Mouse (Mus musculus) large intestine, adult 2 months (tissue): ENCODE measurements around the gene Zfand3. TPM values are rescaled to one million over a fixed set of nuclear protein-coding genes. Genes with fewer than 3 reads are reported as not detected.

Experiments
- DNase-seq: peaks from one replicate; pipeline ENCODE4 v3.0.0-alpha.2; 2012; ENCODE audit warnings: low read depth, low spot score
- WGBS: fragments of 180-500 bp; shearing (Covaris S2); methylation state at CpG from one replicate; pipeline ENCODE4 v1.1.7; 2018; 5-methylcytosine and 5-hydroxymethylcytosine counted together
- polyA plus RNA-seq: library from polyadenylated mRNA; depleted of rRNA; stranded (reverse); fragments of >200 nt; gene quantifications from 2 replicates; pipeline ENCODE4 v1.2.3, GENCODE M21; 2012

The Zfand3 gene
- polyA plus RNA-seq, 1 experiment = 59.3 TPM

DNA sequence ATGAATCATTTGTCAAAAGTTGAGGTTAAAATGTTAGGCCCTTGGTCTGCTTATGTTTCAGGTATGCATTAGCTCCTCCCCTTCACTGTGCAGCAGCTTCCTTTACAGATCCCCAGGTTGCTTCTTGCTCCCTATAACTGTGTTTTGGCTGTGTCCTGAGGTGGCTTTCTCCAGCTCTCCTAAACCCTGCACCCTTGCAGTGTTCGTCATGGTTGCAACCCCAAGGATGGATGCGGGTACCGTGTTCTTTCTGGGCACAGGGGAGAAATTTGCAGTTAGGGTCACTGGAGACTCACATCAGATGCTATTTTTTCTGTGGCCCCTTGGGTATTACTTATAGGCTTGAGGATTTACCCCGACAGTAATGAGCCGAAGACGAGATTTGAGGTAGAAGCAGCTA is 175.7 kb downstream of the Zfand3 start:
- WGBS = 89% methylated on average over 6 of the region's 6 CpGs
- no peak for DNase-seq

DNA sequence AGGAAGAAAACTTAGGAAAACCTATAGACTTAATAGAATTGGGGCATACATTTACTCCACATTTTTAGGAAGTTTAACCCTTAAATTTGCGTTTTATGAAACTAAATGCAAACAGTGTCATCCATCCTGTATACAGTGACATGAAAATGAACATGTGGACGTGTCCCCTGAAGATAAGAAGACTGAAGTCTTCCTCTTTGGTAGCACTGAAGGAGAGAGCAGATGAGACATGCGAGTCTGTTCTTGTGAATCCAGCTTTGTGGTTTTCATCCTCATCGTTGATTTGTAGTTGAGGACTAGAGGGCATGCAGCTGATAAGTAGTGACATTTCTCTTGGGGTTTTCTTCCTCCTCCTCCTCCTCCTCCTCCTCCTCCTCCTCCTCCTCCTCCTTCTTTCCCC is 177.0 kb downstream of the Zfand3 start:
- WGBS = 86% methylated on average over 4 of the region's 4 CpGs
- no peak for DNase-seq

DNA sequence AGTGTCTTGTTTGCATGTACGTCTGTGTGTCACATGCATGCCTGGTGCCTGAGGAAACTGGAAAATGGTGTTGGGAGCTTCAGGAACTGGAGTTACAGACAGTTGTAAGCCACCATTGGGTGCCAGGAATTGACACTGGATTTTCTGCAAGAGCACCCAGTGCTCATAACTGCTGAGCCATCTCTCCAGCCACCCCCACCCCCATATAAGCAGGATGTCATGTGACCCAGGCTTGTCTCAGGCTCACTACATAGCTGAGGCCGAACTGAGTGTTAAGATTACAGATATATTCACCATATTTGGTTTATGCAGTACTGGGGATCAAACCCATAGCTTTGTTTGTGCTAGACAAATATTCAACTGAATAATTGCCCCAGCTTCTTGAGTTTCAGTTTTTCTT is 177.5 kb downstream of the Zfand3 start:
- DNase-seq = no peak
- 64% methylated on average over 2 of the region's 2 CpGs for WGBS

DNA sequence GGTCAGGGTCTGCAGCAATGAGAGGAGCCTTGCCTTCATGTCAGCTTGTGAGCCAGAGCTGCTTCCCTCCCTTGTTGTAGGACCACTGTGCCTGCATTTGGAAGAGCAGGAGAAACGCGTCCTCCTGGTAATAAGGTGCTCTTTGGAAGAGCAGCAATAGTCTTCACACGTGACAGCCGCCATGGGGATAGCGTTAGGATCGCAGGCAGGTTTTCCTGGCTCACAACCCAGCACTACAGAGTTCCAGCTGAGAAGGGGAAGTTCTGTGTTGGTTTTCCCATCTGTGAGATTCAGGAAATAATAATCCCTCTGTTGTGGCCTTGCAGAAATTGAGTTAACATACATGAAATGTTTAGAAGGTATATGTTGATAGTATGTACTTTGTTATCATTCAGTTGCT is 179.0 kb downstream of the Zfand3 start:
- WGBS = 91% methylated on average over 6 of the region's 6 CpGs
- no peak for DNase-seq

DNA sequence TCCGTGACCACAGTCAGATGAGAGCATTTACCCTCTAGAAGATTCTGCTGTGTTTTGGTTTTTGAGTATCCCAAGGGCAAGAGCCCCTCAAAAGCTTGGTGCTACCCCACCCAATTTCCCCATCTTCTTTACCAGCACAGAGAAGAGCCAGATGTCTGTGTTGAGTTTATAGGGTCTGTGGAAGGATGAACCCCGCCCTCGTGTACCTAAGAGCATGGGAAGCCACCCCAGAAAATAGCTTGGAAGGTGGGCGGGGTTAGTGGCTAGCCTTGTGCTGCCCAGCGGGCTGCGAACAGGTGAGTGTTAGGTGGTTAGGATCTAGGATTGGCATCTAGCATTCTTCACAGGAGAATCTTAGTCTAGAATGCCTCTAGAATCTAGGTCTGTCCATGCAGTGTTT is 182.6 kb downstream of the Zfand3 start:
- DNase-seq = no peak
- 78% methylated on average over 6 of the region's 6 CpGs for WGBS

DNA sequence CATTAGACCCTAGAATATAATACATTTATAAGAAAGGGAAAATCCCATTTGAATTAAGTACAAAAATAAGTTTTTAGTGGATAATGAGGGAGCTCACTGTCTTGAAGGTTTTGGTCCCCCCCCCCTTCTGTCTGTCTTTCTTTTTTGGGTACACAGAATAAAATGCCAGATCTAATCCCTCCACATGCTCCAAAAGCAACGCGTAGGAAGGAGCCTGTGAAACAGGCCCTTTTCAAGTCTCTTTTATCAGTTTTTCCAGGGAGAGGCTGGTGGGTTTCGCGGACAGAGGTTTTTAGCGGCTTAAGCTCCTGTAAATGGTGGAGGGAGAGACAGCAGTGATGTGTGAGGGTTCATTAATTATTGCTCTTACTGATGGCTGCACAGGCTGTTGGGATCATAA is 183.0 kb downstream of the Zfand3 start:
- DNase-seq = no peak
- WGBS = 81% methylated on average over 5 of the region's 5 CpGs

DNA sequence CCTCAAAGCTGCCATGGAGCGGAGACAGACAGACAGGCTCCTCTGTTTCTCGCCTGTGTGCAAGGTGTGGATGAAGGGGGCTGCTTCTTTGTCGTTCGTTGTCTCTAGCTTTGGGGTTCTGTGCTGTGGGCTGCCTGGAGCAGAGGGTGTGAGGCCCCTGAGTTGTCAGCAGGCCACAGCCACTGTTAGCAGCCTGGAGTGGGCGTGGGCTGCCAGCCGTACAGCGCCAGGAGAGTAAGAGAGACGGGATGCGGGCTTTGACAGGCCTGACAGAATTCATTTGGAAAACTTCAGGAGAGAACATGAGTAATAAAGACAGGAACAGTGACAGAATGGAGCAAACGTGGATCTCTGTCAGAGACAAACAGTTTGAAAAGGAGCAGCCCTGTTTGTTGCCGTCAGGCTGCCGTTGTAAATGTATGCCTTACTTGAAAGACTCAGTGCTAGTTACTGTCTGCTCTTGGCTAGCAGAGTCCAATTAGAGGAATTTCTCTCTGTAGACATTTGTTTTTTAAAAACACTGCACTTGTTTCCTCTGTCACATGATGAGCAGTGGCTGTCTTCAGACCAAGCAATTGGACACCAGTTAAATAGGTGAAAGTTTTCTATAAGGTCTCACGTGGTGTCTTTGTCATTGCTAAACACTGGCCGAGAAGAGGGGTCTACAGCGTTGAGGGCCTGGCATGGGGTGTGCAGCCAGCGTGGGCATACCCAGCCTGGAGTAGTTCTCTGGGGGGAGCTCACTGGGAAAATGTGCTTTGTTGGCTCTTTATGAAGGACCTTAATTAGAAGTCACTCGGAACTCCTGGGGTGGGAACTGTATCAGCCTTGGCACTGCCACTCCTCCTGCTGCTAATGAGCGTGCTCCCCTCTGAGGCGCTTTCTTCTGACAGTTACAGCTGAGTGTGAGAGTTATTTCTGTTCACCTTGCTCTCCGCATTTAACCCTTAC is 183.8 kb downstream of the Zfand3 start:
- WGBS = 61% methylated on average over 20 of the region's 20 CpGs
- DNase-seq = no peak

DNA sequence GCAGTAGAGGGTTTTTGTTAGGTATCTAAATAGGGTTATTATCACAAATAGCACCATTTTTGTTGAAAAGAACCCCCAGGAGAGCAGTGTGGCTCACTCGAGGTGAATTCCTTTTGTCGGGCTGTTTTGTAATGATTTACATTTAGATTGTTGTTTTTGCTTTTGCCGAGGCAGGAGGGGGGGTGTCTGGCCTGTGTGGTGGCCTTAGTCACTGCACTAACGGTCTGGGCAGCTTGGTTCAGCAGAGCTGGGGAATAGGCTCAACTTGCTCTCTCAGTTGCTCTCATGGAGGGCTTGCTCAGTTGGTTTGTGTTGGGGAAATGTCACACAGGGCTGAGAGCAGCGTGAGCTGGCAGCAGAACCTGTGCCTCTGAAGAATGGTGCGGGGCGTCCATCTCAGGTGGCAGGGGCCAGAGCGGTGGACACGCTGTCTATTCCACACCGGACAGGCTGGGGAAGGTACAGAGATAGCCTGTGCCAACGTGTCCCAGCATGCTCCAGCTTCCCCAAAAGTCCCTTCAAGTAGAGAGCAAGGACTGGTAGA is 186.6 kb downstream of the Zfand3 start:
- 84% methylated on average over 11 of the region's 11 CpGs for WGBS
- DNase-seq = no peak

DNA sequence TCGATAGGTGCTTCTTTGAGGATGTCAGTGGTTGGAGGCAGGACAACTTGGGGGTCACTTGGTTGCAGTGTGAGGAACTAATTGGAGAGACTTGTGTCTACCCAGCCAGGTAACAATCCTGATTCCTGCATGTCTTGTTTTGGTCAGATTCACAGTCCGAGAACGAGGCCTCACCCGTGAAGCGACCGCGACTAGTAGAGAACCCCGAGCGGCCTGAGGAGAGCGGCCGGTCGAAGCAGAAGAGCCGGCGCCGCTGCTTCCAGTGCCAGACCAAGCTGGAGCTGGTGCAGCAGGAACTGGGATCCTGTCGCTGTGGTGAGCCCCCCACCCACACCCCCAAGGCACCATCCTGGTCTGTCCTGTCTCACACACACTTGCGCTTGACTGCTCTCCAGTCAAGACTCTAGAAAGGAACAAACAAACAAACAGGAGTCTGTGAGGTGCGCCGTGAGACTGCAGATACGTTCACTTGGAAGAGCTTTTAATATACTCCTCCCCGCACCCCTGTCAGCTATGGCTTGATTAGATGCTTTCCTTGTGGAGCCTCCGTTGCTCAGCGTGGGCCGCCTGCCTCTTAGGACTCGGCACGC is 188.0 kb downstream of the Zfand3 start:
- DNase-seq = no peak
- 91% methylated on average over 26 of the region's 26 CpGs for WGBS

DNA sequence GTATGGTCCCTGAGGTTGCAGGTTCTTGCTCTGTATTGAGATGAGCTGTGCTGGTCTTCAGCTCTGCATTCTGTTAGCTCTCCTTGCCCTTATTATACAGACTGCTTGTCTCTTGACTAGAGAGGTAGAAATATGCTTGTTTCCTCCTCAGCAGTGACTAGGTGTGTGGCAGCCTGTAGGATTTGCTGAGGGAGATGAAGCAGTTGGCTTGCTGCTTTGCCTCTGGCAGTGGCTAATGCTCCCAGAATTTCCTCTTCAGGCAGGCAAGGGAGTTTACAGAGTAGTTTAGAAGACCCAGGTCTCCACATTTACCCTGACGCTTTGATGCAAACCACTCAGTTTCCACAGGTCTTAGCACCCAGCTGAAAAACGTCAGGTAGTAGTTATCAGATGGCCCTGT is 189.1 kb downstream of the Zfand3 start:
- 81% methylated on average over 2 of the region's 2 CpGs for WGBS
- DNase-seq = no peak

DNA sequence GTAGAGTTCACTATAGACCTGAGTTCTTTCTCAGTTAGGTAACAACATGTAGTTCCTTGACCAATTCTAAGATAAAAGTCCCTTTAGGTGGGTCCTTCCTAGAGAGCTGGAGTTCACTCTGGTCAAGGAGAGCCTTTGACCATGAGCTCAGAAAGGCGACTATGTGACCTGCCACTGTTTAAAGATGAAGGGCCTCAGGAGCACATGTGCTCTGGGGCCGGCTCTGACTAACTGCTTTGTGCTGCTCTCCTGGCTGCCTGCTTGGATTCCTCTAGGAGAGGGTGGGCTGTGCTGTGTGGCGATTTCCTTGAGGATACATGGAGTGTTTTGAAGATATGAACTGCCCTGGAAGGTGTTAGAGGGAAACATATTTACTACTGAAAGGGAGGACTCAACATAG is 189.6 kb downstream of the Zfand3 start:
- WGBS = 72% methylated on average over 3 of the region's 3 CpGs
- DNase-seq = no peak

DNA sequence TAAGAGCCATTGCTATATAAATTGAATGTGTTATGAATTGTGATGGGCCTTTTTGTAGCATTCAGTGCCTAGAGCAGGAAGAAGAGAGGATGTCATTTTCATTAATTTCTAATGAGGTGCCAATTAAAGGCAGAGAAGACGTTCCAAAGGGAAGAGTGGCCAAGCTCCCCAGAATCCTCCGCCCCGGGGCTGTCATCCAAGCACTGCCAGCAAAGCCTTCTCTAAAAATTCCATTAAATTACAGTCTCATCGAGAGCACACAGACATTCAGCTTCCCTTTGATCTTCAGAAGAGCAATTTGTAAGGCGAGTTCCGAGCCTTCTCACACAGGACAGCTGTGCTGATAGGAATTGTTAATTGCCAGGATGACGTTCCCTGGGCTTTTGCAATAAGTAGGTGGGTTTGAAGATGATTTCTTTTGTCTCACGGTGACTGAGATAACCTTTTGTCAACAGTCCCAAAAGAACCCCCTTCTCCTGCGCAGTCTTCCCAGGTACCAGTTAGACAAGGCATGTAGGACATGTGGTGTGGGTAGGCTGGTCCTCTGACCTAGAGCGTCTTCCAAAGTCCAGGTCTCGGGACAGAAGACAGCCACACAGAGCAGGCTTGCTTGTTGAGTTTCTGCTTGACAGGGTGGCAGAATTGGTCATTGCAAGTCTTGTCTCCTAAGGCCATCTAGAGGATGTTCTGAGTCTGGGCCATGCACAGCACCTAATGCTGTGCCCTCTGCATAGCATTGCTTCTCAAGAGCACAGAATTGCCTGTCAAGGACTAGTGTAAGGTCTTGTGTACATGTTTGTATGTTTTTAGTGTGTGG is 190.3 kb downstream of the Zfand3 start:
- 73% methylated on average over 11 of the region's 11 CpGs for WGBS
- DNase-seq = no peak

DNA sequence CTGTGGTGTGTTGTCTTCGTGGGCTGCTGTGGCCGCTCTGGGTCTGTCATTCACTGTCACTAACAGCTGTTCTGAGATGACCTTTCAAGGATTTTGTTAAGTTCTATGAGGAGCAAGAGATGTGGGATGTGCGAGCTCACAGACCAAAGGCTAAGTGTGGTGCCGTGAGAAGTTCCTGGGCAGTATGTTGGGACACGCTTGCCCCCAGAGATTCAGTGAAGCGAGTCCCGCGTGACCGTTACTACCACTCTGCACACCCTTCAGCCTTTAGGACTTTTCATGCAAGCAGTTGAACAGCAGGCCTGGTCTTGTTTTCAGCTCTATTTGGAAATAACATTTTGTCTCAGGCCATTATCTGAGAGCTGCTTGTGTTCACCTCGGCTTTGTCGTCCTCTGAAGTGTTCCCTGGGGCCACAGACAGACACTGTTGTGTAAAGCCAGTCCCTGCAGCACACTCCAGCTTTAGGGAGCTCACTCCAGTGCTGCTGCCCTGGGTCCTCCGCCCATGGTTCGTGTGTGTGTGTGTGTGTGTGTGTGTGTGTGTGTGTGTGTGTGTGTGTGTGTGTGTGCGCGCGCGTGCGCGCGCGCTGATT is 191.2 kb downstream of the Zfand3 start:
- 88% methylated on average over 18 of the region's 21 CpGs for WGBS
- DNase-seq = no peak

DNA sequence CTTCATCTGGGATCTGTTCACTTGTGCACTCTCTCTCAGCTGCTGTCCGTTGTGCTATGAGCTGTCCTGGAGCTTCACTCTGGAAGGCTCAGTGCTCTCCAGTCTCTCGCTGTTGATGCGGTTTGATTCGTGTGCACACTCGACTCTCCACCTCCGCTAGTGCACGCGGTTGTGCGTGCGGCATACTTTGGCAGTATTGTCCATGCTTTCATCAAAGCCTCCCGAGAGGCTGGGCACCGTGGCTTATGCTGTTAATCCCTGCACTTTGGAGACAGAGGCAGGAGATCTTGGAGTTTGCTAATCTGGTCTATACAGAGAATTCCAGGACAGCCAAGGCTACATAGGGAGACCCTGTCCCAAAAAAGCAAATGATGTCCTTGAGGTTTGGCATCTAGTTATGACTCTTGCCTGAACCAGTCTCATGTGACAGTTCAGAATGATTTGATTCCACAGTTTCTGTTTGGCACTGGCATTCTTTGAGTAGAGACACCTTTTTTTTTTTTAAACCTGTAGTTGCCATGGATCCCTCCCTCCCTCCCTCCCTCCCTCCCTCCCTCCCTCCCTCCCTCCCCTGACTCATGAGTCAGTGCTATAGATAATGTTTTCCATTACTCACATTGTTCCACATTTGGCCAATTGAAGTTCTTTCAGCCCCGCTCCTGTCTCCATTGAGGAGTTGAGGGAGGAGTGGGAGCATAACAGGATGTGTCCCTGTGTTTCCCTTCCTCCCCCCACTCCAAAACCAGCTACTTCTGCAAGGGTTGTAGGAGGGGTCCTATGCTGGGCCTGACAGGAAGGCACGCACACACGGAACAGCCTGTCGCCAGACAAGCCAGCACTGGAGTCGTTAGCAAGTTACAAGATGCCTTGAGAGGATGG is 192.1 kb downstream of the Zfand3 start:
- no peak for DNase-seq
- 82% methylated on average over 17 of the region's 17 CpGs for WGBS

DNA sequence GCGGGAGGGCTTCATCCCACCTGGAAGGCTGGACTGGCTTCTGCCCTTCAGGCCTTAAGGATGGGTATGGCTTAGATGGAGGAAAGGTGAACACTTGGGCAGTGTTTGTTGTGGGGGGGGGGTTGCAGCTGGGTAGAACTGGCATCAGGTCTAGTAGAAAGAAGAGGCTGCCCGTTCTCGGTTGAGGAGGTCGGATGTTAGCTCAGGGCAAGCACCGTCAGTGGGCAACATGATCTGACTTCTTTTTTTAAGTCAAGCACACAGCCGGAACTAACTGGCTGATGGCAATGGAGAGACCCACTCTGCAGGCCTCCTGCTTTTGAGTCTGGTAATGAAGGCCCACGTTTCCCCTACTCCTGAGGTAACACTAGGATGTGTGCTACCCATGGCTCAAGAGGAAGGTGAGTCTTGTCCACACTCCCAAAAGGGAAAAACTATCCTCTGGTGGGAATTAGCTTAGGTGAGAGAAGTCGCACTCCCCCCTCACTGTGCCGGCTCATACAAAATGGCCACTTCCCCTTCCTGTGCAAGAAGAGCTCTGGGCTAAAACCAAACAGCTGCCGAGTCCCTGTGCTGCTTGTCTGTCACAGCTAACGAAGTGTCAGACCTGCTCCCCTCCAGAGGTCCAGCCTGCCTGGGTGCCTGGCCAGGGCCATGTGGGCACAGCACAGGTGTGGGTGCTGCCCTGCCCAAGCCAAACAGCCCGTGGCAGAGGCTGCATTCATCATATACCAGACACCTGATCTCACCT is 192.9 kb downstream of the Zfand3 start:
- DNase-seq = no peak
- WGBS = 75% methylated on average over 12 of the region's 12 CpGs

DNA sequence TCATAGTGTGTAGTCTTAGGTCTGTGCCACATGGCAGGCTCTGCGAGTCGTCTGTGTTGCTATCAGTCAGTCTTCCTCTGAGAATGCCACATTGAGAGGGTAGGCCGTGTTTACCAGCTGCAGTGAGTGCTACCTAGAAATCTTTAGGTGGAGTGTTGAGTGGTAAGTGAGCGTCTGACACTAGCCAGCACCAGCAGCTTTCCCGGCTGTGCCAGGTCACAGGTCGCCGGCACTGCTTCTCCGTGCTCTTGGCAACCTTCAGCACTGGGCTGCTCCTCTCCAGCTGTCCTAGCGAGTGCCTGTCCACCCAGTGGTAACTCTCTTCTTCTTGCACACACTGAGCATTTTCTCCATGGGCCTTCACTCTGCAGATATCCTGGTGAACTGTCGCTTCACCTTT is 193.9 kb downstream of the Zfand3 start:
- DNase-seq = no peak
- 73% methylated on average over 10 of the region's 10 CpGs for WGBS

DNA sequence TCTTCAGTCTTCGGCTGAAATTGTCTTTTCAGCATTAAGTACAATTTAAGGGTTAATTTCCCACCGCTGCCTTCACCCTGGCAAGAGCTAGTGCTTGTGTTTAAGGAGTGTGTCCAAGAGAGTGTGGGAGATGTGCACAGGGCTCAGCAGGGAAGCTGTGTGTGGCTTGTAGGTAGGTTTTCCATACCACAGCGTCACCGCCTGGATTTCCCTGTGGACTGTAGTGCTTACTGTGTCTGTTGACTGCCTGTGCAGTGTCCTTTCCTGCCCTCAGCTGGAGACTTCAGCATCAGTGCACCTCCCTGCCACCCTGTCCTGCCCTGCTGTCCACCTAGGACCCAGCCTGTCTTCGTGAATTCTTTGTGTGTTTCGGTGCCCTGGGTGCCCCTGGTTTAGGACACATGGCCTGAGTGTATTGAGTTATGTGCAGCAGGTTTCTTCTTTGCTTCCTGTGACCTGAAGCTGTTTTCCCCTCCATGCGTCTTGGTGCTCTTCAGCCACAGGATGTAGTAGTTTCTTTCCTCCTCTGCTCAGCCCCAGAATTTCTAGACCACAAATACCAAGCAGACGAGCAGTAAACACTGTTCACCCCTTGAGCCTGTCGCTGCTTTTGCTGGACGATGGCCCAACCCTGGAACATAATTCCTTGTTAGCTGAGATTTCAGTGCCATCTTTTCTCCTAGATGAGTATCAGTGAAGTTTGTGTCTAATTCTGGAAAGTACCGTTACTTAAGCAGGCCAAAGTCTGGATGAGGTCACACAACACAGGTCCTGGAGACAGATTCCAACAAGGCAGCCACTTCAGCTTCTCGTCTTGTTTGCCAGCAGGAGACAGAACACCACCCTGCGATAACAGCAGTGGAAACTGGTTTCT is 195.1 kb downstream of the Zfand3 start:
- 62% methylated on average over 13 of the region's 13 CpGs for WGBS
- DNase-seq = no peak
